Mouse (Mus musculus): Measurements from ENCODE around the gene Oaf.

Gene Oaf

DNA sequence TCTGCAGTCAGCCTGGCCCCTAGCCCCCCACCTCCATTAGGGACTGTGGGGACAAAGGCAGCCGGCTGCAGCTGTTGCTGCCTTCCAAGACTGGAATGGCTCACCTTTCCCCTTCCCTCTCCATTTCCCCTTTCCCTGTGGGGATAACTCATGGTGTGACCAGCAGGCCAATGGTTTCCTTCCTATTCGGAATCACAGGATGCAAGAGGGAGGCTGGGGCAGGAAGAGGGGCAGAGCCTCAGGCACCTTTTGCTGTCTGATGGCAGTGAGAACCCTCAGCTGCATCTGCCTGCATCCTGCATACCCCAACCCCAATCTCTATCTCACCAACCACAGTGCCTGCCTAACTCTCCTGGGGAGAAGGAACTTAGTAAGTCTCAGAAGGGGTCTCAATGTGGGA lies 14.2 kb downstream of the Oaf start:
- no peak for DNase-seq (ENCODE audit: low spot score in 2 of 2)

GRCm38 (mm10) chr9:43224771-43225355 lies 14.8 kb downstream of the Oaf start:
- no peak for DNase-seq (ENCODE audit: low spot score in 2 of 2)

- DNase-seq (ENCODE audit: low spot score in 2 of 2): no peak
These were observed 17.3 kb downstream of the Oaf start for GRCm38 (mm10) chr9:43222429-43222715.

GRCm38 (mm10) chr9:43221643-43222428 lies 17.9 kb downstream of the Oaf start:
- peak; percentile 55 to 73 for DNase-seq (ENCODE audit: low spot score in 2 of 2)

DNA sequence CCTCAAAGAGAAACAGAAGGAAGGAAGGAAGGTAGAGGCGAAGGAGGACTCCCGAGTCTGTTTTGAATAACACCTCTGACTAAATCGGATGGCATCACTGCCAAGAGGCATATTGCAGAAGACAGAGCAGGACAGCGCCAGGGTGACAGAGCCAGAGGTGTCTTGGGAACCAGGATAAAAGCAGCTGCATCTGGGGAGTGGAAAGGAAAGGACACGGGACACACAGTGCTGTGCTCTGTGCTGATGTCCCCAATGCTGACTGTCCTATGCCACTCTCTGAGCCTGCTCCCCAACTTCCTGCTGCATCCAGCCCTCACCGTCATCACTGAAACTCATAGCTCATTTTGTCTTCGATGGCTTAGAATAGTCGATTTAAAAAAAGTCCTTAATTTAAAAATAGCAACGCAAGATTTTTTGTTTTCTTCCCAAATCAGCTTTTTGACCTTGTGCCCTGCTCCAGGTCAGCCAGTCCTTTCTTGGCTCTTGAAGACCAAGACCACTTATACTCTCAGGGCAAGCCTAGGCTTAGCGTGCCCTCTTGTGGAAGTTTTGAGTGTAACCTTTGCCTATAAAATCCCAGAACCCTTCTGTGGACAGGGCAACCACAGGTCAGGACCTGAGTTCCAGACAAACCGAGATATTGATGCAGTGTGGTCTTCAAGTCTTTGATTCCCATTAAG lies 28.8 kb downstream of the Oaf start:
- DNase-seq (ENCODE audit: low spot score in 2 of 2): no peak

GRCm38 (mm10) chr9:43210190-43210682 lies 29.5 kb downstream of the Oaf start, which contains the start of gene Pou2f3:
Pou2f3 (minus strand) TSS chr9:43210369.
- DNase-seq (ENCODE audit: low spot score in 2 of 2): no peak

GRCm38 (mm10) chr9:43206022-43206390 lies 33.7 kb downstream of the Oaf start:
- DNase-seq (ENCODE audit: low spot score in 2 of 2): no peak

DNA sequence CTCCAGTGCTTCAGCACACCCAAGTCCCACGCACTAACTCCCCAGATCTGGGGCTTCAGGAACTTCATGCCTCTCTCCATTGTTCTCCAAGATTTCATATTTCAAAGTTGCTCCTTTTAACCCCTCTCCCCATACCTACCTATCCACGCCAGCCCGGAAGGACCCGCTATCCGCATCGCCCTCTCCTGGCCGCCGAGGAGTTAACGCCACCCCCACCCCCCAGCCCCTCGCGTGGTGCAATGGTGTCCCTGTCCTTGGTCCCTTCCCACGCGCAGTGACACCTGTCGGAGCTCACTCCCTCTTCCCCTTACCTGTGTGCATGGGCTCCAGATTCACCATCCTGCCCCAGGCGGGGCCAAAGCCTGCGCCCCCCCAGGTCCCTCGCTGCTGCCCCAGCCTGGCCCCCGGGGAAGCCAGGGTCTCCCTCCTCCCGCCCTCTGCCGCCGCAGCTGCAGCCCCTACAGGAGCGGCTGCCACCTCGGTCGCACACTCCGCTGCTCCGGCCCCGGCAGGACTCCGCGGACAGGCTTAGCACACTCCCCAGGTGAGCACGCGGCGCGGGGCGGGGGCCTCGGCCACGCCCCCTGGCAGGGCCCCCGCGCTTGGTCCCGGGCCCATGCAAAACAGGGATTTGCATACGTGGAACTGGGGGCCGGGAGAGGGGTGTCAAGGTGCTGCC lies 34.2 kb downstream of the Oaf start:
- DNase-seq (ENCODE audit: low spot score in 2 of 2): no peak

GRCm38 (mm10) chr9:43200212-43200611 lies 39.5 kb downstream of the Oaf start:
- DNase-seq (ENCODE audit: low spot score in 2 of 2): no peak

DNA sequence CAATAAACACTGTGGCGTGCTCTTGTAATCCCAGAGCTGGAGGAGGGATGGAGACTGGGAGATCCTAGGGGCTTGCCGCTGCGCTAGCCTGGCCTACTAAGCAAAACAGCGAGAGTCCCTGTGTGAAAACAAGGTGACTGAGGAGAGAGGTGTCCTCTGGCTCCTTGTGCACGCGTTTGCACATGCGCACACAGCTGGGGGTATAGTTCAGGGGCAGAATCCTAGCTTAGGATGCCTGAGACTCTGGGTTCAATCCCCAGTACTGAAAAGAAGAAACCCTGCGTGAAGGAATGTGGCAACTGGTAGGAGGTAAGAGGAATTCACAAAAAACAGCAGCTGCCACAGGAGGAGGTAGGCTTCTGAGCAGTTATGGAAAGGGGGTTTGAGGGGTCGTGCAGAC lies 45.7 kb downstream of the Oaf start:
- DNase-seq (ENCODE audit: low spot score in 2 of 2): no peak

DNA sequence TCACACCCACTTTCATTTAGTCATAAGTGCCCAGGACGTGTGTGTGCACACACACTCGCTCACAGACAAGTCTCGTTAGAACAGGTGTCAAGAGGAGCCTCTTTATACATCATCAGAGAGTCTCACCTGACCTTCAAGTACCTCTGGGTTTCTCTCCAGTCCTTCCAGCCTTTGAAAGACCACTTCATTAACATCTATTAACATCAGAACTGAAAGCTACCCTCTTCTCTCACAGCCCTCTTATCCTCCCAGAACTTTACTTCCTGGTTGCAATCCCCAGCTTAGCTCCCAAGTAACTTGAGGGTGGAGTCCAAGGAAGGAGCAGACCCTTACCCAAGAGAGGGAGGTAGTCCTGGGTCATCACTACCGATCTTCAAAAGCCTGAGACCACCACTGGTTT lies 48.1 kb downstream of the Oaf start:
- DNase-seq (ENCODE audit: low spot score in 2 of 2): no peak

DNA sequence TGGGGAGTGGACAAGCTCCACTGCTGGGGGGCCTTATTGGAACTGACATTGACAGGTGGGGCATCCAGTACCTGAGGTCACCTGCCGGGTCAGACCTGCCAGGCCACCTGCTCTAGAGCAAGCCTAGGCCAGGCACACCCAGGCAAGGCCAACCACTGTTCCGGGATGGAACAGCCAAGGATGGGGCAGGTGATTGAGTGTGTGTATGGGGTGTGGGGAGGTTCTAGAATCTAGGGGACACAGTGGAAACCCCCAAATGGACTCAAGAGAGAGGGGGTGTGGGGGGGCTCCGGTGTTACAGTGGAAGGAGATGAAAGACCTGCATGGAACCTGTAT lies 50.7 kb downstream of the Oaf start:
- DNase-seq (ENCODE audit: low spot score in 2 of 2): no peak

DNA sequence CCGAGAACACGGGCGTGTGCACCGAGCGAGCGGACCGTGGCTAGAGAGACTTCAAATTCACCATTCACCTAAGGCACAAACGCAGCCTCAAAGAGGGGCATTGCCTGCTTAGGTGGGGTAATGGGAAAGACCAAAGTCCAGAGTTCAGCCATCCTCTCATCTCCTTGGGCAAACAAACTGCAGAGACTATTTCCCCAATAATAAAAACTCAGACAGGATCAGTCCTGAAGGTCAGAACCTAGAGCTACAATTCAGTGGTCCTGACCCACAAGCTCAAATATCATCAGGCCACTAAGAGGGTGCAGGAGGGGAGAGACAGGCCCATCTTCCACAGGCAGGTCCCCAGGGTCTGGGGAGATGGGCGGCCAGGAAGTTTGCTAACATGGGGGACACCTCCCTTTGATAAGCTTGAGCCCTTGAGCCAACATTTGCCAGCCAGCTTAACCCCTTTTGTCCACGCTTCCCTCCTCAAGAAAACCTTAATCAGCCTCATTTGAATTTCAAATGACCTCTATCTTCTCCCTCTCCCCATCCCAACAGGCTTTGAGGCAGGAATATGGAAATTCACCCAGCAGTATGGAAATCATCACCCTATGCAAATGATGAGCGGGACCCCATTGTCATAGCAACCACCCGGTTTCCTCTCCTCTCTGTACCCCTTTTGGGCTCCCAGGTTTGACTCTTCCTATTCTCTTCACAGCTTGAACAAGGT lies 51.2 kb downstream of the Oaf start:
- DNase-seq (ENCODE audit: low spot score in 2 of 2): no peak

GRCm38 (mm10) chr9:43179614-43180013 lies 60.1 kb downstream of the Oaf start:
- DNase-seq (ENCODE audit: low spot score in 2 of 2): no peak

GRCm38 (mm10) chr9:43178172-43178571 lies 61.5 kb downstream of the Oaf start:
- DNase-seq (ENCODE audit: low spot score in 2 of 2): no peak

Data from spleen, postnatal 14 days (tissue).